Mouse (Mus musculus): ENCODE data around the gene Ptchd3.

Gene Ptchd3

DNA sequence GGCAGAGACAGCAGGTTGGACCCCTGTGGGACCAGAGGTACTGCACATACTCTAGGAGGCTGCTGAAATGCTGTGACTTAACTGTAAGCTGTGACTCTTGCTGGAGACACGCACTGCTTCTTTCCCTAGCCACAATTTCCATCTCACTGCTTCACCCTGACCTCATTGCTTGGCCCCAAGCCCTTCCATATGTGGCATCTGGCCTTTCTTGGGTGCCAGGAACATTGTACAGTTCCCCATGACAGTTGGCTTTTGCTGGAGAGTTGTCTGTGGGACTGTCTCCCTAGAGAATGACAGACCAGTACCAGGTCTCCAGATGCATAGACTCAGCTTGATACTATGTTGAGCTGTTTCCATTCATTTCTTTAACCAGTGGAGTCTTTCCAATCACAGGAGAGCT, 21.2 kb upstream of the Ptchd3 start:
- no peak for TF ChIP-seq GATA4 (IDR thresholded peaks at IDR 0.05; ENCODE audit: insufficient replicate concordance, low read length)

GRCm38 (mm10) chr11:121845923-121846322, 15.9 kb downstream of the Ptchd3 start:
- TF ChIP-seq GATA4 (IDR thresholded peaks at IDR 0.05; ENCODE audit: insufficient replicate concordance, low read length): no peak

GRCm38 (mm10) chr11:121847790-121848299, 17.8 kb downstream of the Ptchd3 start:
- no peak for TF ChIP-seq GATA4 (IDR thresholded peaks at IDR 0.05; ENCODE audit: insufficient replicate concordance, low read length)
